Mouse (Mus musculus): ENCODE data around the gene Eno3. TPM values are rescaled to one million over a fixed set of nuclear protein-coding genes. Genes with fewer than 3 reads are reported as not detected.

Gene Eno3
- total RNA-seq, 2 experiments from 2014 or later: 7.0 to 9.0 TPM

DNA sequence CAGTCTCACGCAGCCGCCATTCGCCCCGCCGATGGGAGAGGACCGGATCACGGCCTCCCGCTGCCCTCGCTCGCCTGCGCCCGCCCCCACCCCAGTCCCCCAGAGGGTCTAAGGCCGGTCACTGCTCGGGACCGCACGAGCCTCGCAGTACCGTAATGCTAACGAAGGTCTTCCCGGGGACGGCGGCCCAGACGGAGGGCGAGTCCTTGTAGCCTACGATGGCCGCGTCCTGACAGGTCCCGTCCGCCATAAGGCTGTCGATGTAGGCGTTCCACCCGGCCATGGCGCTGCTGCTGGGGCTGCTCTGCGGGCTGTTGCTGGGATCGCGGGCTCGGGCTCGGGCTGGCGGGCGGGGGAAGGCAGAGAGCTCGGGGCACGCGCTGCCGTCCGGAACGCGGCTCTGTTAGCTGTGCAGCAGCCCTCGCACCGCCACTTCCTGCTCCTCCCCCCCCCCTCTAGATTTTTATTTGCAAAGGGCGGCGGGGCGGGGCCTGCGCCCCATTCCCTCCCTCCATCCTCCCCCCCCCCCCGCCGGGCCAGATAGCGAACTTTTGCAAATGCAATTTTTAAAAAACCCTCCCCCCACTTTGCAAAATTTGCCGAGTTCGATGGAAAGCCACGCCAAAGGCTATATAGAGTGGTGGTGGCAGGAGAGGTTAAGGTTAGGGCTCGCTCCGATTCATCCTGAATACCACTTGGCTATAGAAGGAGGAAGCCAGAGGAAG lies 2.6 kb upstream of the Eno3 start, which contains the start of gene Pfn1:
TSS of gene Pfn1 (minus strand) at position 447 of the 725 bp plus-strand sequence.
- peak; percentile 63 to 67 for DNase-seq (ENCODE audit: low spot score in 2 of 2)
- intact Hi-C loops (cut with DNase I): loop anchor here (1.0 to 2.0 kb wide), 2 partner anchors 14 to 34 kb away; partner anchors contain the start of genes Camta2 and Spag7

DNA sequence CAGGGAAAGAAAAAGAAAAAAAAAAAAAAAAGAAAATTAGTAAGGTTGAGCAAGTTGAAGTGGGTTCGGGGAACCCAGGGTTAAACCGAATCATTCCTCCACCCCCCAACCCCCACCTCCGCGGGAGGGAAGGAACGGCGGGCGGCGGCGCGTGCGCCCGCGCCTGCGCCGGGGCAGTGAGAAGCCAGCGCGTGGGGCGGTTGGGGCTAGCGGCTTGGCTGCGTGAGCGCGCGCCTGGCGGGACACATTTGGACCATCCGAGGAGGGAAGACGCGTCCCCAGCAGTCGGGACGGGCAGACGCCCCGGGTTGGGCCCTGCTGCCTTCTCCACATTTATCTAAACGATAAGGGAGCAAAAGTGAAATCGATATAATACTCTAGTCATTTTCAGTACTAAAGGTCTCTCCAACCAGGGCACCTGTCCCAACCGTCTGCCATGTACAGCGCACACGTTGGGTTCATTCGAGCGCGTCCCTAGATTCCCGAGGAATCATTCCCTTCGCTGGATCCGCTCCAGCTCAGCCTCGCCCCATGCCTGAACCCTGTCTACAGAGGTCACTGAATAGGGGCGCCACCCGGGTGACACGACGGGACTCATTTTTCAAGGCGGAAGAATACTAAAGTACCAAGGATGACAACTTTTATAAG lies 2.0 kb upstream of the Eno3 start:
- peak; percentile 75 to 76 for DNase-seq (ENCODE audit: low spot score in 2 of 2)
- intact Hi-C loops (cut with DNase I): loop anchor here (1.0 to 2.0 kb wide), 2 partner anchors 14 to 33 kb away; partner anchors contain the start of genes Camta2 and Spag7

GRCm38 (mm10) chr11:70655571-70656455 lies 1.2 kb upstream of the Eno3 start:
- intact Hi-C loops (cut with DNase I): loop anchor here (2.0 kb wide), 1 partner anchor 13 kb away; the partner anchor contains the start of gene Spag7
- DNase-seq (ENCODE audit: low spot score in 2 of 2): no peak

GRCm38 (mm10) chr11:70656456-70656927 lies 510 bp upstream of the Eno3 start:
- intact Hi-C loops (cut with DNase I): no loop called here
- DNase-seq (ENCODE audit: low spot score in 2 of 2): no peak

GRCm38 (mm10) chr11:70657573-70657972 lies 571 bp downstream of the Eno3 start:
- no peak for DNase-seq (ENCODE audit: low spot score in 2 of 2)
- intact Hi-C loops (cut with DNase I): no loop called here

DNA sequence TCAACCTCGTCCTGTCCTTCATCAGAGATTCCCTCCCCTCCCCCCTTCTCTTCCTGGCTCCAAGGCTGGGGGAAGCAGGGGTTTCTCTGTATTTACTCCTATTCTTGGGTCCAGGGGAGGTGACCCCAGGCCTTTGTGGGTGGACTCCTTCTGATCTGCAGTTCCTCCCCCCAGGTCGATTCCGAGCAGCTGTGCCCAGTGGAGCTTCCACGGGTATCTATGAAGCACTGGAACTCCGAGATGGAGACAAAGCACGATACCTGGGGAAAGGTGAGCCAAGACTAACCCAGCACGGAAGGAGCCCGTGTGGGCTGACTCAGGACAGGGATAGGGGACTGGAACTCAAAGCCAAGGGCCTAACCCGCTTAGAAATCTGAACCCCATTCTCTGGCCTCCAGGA lies 989 bp downstream of the Eno3 start:
- no peak for DNase-seq (ENCODE audit: low spot score in 2 of 2)
- intact Hi-C loops (cut with DNase I): no loop called here

DNA sequence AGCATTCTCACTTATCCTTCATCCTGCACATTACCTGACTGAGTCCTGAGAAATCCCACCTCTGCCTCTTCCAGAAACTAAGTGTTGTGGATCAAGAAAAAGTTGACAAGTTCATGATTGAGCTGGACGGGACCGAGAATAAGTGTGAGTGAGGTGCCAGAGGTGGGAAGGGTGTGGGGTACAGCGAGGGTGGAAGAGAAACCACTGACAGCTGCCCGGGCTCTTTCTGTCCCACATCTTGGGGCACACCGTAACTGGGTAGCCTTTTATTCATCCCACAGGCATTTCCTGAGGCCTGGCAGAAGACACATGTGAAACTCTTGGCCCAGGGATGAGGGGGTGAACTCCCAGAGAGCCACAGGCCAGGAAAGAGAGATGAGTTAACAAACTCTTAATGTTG lies 1.5 kb downstream of the Eno3 start:
- no peak for DNase-seq (ENCODE audit: low spot score in 2 of 2)
- intact Hi-C loops (cut with DNase I): no loop called here

GRCm38 (mm10) chr11:70658942-70659341 lies 1.9 kb downstream of the Eno3 start:
- DNase-seq (ENCODE audit: low spot score in 2 of 2): no peak
- intact Hi-C loops (cut with DNase I): no loop called here

DNA sequence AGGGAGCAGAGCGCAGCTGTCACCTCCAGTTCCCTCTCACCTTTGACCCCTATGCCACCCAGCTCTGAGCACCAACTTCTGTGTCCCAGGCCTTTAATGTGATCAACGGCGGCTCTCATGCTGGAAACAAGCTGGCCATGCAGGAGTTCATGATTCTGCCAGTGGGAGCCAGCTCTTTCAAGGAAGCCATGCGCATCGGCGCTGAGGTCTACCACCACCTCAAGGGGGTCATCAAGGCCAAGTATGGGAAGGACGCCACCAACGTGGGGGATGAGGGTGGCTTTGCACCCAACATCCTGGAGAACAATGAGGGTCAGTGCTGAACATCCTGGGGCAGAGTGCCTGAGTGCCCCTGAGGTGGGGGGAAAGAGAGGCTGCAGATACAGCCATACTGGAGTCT lies 3.6 kb downstream of the Eno3 start:
- intact Hi-C loops (cut with DNase I): no loop called here
- no peak for DNase-seq (ENCODE audit: low spot score in 2 of 2)

- no peak for DNase-seq (ENCODE audit: low spot score in 2 of 2)
- intact Hi-C loops (cut with DNase I): no loop called here
Measured at GRCm38 (mm10) chr11:70663101-70663500, 6.1 kb downstream of the Eno3 start.

DNA sequence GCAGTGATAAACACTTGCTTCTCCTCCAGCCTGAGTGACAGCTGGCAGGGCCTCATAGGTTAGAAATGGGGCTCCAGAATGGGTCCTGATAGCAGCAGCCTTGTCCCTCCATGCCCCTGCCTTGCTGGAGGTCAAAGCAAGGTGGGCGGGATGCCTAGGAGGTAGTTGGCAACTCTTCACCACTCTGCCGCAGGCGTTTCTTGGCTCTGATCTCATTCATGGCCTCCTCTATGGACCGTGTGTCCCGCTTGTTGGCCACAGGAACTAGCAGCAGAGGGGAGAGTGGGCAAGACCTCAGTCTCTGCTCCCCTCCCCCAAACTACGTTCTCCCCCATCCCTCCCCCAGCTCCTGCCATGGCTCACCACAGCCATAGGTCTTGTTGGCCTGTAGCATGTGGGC lies 7.0 kb downstream of the Eno3 start:
- intact Hi-C loops (cut with DNase I): no loop called here
- no peak for DNase-seq (ENCODE audit: low spot score in 2 of 2)

DNA sequence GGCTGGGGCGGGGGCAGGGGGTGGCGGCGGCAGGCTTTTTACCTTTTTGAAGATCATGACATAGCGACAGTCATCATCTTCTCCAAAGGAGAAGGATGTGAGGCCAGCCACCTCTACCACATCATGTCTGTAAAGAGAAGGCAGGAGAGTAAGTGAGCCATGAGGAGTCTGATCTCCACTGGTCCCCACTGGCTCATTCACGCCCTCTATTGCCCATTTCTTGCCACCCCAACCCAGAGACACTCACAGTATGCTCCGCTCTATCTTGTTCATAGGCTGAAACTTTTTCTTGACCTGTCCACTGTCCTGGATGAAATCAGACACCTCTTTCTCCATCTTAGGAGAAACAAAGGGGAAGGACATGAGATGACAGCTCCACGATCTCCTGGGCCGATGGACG lies 7.7 kb downstream of the Eno3 start:
- intact Hi-C loops (cut with DNase I): no loop called here
- no peak for DNase-seq (ENCODE audit: low spot score in 2 of 2)

GRCm38 (mm10) chr11:70666687-70667086 lies 9.7 kb downstream of the Eno3 start:
- intact Hi-C loops (cut with DNase I): no loop called here
- no peak for DNase-seq (ENCODE audit: low spot score in 2 of 2)

GRCm38 (mm10) chr11:70667271-70668150 lies 10.5 kb downstream of the Eno3 start:
- no peak for DNase-seq (ENCODE audit: low spot score in 2 of 2)
- intact Hi-C loops (cut with DNase I): loop anchor here (2.0 kb wide), 2 partner anchors 13 to 19 kb away; partner anchors contain the start of gene Pfn1

- intact Hi-C loops (cut with DNase I): loop anchor here (2.0 kb wide), 2 partner anchors 14 to 18 kb away; partner anchors contain the start of gene Pfn1
- DNase-seq (ENCODE audit: low spot score in 2 of 2): no peak
Measured at GRCm38 (mm10) chr11:70668335-70668770, 11.4 kb downstream of the Eno3 start.

GRCm38 (mm10) chr11:70668771-70669505 lies 11.9 kb downstream of the Eno3 start, which contains the start of gene Spag7:
Gene Spag7, minus strand, starts transcription at chr11:70669416.
- intact Hi-C loops (cut with DNase I): loop anchor here (2.0 kb wide), 2 partner anchors 14 to 18 kb away; partner anchors contain the start of gene Pfn1
- DNase-seq (ENCODE audit: low spot score in 2 of 2): peak; percentile 98 to 100

GRCm38 (mm10) chr11:70669582-70670345 lies 12.8 kb downstream of the Eno3 start:
- intact Hi-C loops (cut with DNase I): loop anchor here (2.0 kb wide), 2 partner anchors 15 to 17 kb away; partner anchors contain the start of gene Pfn1

More at GRCm38 (mm10) chr11:70669582-70670345, 12.8 kb downstream of the Eno3 start:
- DNase-seq (ENCODE audit: low spot score in 2 of 2): peak; percentile 68 to 69
